Mouse (Mus musculus) kidney, embryonic 14.5 days (tissue): Measurements from ENCODE around the gene Notch1. TPM values are rescaled to one million over a fixed set of nuclear protein-coding genes. Genes with fewer than 3 reads are reported as not detected.

ENCODE experiments used
- ATAC-seq: fragments of 200-750 bp; cut with Nextera tagmentation; 2 replicates; pipeline ENCODE4 v1.8.0; 2017; ENCODE audit warnings: moderate number of reproducible peaks, mild to moderate bottlenecking, moderate TSS enrichment, moderate library complexity; ENCODE audit not compliant: low FRiP score, low TSS enrichment
- H3K27ac ChIP-seq: fragments of 300-500 bp; sonication (generic); 2 replicates; pipeline ENCODE4 v1.5.1; 2014; ENCODE audit warnings: low read depth, mild to moderate bottlenecking, low read length, moderate library complexity, mixed read lengths
- H3K27me3 ChIP-seq: fragments of 300-500 bp; sonication (generic); 2 replicates; pipeline ENCODE4 v1.6.1; 2014; ENCODE audit warnings: mild to moderate bottlenecking, low read length; ENCODE audit not compliant: control insufficient read depth, insufficient read depth
- H3K36me3 ChIP-seq: fragments of 300-500 bp; sonication (generic); 2 replicates; pipeline ENCODE4 v1.6.1; 2014; ENCODE audit warnings: low read length, mixed read lengths; ENCODE audit not compliant: control insufficient read depth, insufficient read depth
- H3K4me1 ChIP-seq: fragments of 300-500 bp; sonication (generic); 2 replicates; pipeline ENCODE4 v1.6.1; 2014; ENCODE audit warnings: low read length, mixed read lengths; ENCODE audit not compliant: control insufficient read depth, insufficient read depth
- H3K4me2 ChIP-seq: fragments of 300-500 bp; sonication (generic); replicated peaks from 2 replicates; pipeline ENCODE4 v1.6.1; 2014; ENCODE audit warnings: low read depth, mild to moderate bottlenecking, low read length
- H3K4me3 ChIP-seq: fragments of 300-500 bp; sonication (generic); 2 replicates; pipeline ENCODE4 v1.5.1; 2014; ENCODE audit warnings: mild to moderate bottlenecking, low read length
- H3K9ac ChIP-seq: fragments of 300-500 bp; sonication (generic); 2 replicates; pipeline ENCODE4 v1.6.1; 2014; ENCODE audit warnings: low read depth, mild to moderate bottlenecking, low read length, moderate library complexity
- H3K9me3 ChIP-seq: fragments of 300-500 bp; sonication (generic); 2 replicates; pipeline ENCODE4 v1.6.1; 2016; ENCODE audit warnings: low read length; ENCODE audit not compliant: control insufficient read depth
- WGBS: fragments of 180-500 bp; shearing (Covaris S2); extraction: QIAGEN DNeasy Blood & Tissue Kit; methylation state at CpG from one replicate; pipeline ENCODE4 v1.1.7; 2014; 5-methylcytosine and 5-hydroxymethylcytosine counted together
- polyA plus RNA-seq: library from polyadenylated mRNA; unstranded; fragments of >200 nt; fragmentation: Nextera tagmentation; extraction: Ambion mirVana; gene quantifications from 2 replicates; pipeline ENCODE4 v1.2.1, GENCODE M21; 2014

The Notch1 gene
- polyA plus RNA-seq, 1 experiment from 2014 or later: 45.1 TPM

DNA sequence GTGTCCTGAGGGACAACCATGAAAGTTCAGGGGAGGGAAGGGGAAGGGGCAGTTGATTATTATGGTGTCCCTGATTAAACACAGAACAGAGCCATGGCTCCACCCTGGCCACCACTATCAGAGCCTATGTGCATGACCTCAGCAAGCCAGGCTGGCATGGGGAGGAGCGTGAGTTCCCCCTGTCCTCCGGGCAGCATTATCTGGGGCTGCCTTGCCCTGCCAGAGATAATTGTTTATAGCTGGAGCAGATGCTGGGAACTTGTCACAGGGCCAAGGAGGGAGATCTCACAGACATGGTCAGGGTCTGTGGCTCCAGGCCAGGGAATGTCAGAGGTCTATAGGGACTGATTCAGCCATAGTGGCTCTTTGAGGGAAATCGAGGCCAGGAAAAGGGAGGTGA, 34.3 kb upstream of the Notch1 start:
- H3K4me3 ChIP-seq: no peak overlapping the region
- H3K9ac ChIP-seq: no peak overlapping the region
- 89% methylated on average over 3 of the region's 3 CpGs for WGBS
- H3K36me3 ChIP-seq: no peaks in the 10 kb centered on the region
- no peak overlapping the region for H3K4me2 ChIP-seq
- peaks cover 12% of the 10 kb centered on the region; the same call in 1 of the 2 replicates for H3K4me1 ChIP-seq
- ATAC-seq: no peak
- no peaks in the 10 kb centered on the region for H3K9me3 ChIP-seq
- no peak overlapping the region for H3K27ac ChIP-seq
- no peaks in the 10 kb centered on the region for H3K27me3 ChIP-seq

DNA sequence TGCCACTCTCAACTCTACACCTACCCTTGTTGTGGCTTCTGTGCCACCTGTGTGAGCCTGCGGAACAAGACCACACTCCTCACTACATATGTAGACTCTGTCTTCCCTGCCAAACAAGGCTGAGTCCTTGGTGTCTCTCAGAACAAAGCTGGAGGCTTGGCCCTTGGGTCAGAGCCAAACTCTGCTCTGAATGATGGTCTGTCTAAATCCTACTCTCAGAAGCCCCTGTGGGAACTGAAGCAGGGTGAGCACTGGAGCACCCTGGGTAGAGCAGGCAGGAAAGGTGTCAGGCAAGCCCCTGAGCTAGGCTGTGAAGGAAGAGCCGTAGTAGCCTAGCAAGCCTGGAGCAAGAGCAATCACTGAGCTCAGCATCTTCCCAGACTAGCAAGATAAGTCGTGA, 33.7 kb upstream of the Notch1 start:
- H3K27ac ChIP-seq: no peak overlapping the region
- WGBS: 66% methylated on average over 3 of the region's 3 CpGs

DNA sequence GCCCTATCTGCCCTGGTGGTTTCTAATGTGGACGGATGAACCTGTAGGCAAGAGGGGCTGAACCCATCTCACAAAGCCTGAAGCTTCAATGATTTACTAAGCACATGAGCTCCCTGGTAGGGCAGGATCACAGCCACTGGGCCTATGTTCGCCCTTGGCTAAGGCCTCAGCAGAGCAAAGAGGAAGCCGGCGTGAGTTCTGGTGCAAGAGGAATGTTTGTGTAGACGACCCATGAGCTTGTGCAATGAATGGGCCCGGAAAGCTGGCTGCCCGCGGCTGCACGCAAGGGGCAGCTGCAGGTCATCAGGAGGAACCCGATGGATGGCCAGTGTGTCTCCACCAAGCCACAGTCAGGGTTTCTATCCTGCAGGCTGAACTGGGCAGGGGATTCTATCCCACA, 33.3 kb upstream of the Notch1 start:
- peaks cover 14% of the 10 kb centered on the region for H3K4me1 ChIP-seq
- no peak overlapping the region for H3K4me3 ChIP-seq
- no peaks in the 10 kb centered on the region for H3K27me3 ChIP-seq
- H3K9me3 ChIP-seq: no peaks in the 10 kb centered on the region
- no peaks in the 10 kb centered on the region for H3K36me3 ChIP-seq
- H3K27ac ChIP-seq: no peak overlapping the region
- no peak overlapping the region for H3K4me2 ChIP-seq
- 67% methylated on average over 10 of the region's 10 CpGs for WGBS
- no peak overlapping the region for H3K9ac ChIP-seq
- no peak for ATAC-seq

More for the DNA sequence above, 33.7 kb upstream of the Notch1 start:
- Histone ChIP-seq H3K27me3 (no peaks in the 10 kb centered on the region), H3K9ac (no peak overlapping the region), H3K4me1 (peaks cover 12% of the 10 kb centered on the region; the same call in 1 of the 2 replicates), H3K4me3 (no peak overlapping the region), H3K36me3 (no peaks in the 10 kb centered on the region), H3K4me2 (no peak overlapping the region), H3K9me3 (no peaks in the 10 kb centered on the region)
- ATAC-seq: no peak

DNA sequence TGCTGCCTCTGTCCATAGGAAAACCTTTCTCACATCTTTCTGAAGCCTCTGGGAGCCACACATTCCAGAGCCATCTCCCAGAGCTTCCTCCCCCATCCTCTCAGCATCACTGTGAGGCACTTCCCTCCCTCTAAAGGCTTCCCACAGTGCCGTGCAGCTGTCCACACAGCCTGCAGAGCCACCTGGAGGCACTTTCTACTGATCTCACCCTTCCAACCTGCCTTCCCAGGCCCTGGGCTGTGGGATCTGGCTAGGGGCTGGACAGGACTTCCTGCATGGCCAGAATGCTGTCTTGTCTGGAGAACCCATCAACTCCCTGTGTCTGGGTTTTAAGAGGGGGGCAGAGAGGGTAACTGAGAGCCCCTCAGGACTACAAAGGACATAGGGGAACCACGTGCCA, 31.0 kb upstream of the Notch1 start:
- H3K36me3 ChIP-seq: no peaks in the 10 kb centered on the region
- 0 out of 2 replicates have a peak, but pooled peaks have one; percentile 48 for ATAC-seq
- peaks cover 28% of the 10 kb centered on the region for H3K4me1 ChIP-seq

DNA sequence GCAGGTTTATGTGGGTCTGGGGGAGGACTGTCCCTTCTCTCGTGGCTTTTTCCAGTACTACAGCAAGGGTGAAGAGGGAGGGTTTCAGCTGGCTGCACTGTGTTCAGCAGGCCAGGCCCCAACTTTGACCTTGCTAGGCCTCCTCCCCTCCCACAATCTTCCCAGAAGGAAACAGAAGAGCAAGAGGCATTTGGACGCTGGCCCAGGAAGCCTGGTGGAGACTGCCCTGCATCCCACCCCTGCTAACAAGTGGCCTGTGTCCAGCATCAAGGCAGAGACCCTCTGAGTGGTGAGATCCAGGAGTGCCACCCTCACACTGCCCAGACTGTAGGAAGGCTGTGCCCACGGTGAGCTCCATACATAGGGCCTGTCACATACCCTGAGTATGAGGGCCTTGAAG, 27.8 kb upstream of the Notch1 start:
- Histone ChIP-seq H3K4me1 (peaks cover 37% of the 10 kb centered on the region), H3K9ac (peak overlapping the region; percentile 12; the same call in 1 of the 2 replicates), H3K36me3 (no peaks in the 10 kb centered on the region), H3K27me3 (no peaks in the 10 kb centered on the region), H3K4me2 (no peak overlapping the region), H3K27ac (0 out of 2 replicates have a peak overlapping the region, but pooled peaks have one; percentile 11), H3K9me3 (no peaks in the 10 kb centered on the region), H3K4me3 (no peak overlapping the region)
- peak; percentile 48; the same call in 1 of the 2 replicates for ATAC-seq
- WGBS: 39% methylated on average over 3 of the region's 3 CpGs

More for the DNA sequence above, 31.0 kb upstream of the Notch1 start:
- no peak overlapping the region for H3K27ac ChIP-seq
- H3K4me3 ChIP-seq: no peak overlapping the region
- no peaks in the 10 kb centered on the region for H3K9me3 ChIP-seq
- H3K27me3 ChIP-seq: no peaks in the 10 kb centered on the region
- H3K4me2 ChIP-seq: no peak overlapping the region
- WGBS: 28% methylated on average over 2 of the region's 2 CpGs
- no peak overlapping the region for H3K9ac ChIP-seq

DNA sequence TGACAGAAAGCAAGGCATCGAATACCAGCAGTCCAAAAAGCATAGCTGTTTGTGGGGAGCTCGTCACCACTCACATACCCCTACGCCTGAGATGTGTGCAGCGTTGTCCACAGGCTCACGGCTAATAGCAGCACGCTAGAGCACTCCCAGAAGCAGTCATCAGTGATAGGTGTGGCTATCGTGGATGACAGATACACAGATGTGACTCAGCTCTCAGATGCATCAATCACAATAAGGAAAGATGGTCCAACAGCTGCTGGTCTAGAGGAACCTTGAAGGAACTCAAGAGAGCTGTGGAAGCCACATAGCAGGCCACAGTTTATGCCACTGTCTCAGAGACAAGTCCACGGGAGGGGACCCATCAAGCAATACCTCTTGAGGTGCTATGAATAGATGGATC, 27.3 kb upstream of the Notch1 start:
- Histone ChIP-seq H3K4me1 (peaks cover 37% of the 10 kb centered on the region), H3K4me3 (no peak overlapping the region), H3K36me3 (no peaks in the 10 kb centered on the region), H3K27ac (no peak overlapping the region), H3K4me2 (no peak overlapping the region), H3K9ac (no peak overlapping the region), H3K27me3 (no peaks in the 10 kb centered on the region), H3K9me3 (no peaks in the 10 kb centered on the region)
- whole genome bisulfite sequencing: 70% methylated on average over 8 of the region's 8 CpGs
- no peak for ATAC-seq

DNA sequence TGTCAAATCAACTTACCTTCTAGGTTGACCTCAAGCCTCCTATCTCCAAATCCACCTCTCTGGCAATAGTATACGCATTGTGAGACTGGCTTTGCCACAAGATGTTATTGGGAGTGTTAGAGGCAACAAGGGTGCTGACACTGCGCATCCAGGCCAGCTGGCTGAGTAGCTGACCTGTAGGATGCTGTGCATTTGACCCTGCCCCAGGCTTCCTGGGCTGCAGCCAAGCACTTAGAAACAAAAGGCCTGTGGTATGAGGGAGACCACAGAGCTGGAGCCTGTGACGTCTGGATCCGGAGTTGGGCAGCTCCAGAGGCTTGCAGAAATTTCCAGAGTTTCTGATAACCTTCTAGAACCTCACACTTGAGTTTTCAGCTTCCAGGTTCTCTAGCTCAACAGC, 26.7 kb upstream of the Notch1 start:
- Histone ChIP-seq H3K4me1 (peaks cover 37% of the 10 kb centered on the region), H3K4me3 (no peak overlapping the region), H3K9ac (no peak overlapping the region), H3K27me3 (no peaks in the 10 kb centered on the region), H3K9me3 (no peaks in the 10 kb centered on the region), H3K27ac (0 out of 2 replicates have a peak overlapping the region, but pooled peaks have one; percentile 11), H3K36me3 (no peaks in the 10 kb centered on the region), H3K4me2 (no peak overlapping the region)
- WGBS: 68% methylated on average over 4 of the region's 4 CpGs
- no peak for ATAC-seq

- no peak overlapping the region for H3K4me2 ChIP-seq
- no peak overlapping the region for H3K9ac ChIP-seq
- ATAC-seq: peak; percentile 58; the same call in 1 of the 2 replicates
- 17% methylated on average over 9 of the region's 9 CpGs for WGBS
- peaks cover 37% of the 10 kb centered on the region for H3K4me1 ChIP-seq
- H3K27ac ChIP-seq: peak overlapping the region; percentile 3; the same call in 1 of the 2 replicates
- H3K27me3 ChIP-seq: no peaks in the 10 kb centered on the region
- H3K9me3 ChIP-seq: no peaks in the 10 kb centered on the region
- no peaks in the 10 kb centered on the region for H3K36me3 ChIP-seq
- H3K4me3 ChIP-seq: no peak overlapping the region
Measured at GRCm38 (mm10) chr2:26541258-26541910, 24.9 kb upstream of the Notch1 start.

DNA sequence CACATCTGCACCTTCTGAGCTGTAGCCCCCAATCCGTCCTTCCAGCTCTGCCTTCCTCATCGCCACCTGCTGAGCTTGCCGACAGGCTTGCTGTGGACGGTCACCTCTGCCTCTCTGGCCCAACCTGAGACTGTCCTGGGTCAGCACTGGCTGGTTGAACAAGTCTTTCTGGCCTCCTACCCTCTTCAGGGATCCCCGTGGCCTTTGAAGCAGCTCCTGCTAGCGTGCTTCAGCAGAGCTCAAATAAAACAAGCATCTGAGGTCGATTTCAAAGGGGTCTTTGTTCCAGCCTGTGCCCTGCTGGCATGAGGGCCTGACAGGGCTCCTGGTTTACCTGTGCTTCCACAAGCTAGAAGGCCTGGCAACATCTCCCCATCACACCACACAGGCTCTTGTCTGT, 24.3 kb upstream of the Notch1 start:
- WGBS: 41% methylated on average over 7 of the region's 7 CpGs
- ATAC-seq: no peak
- H3K9me3 ChIP-seq: no peaks in the 10 kb centered on the region

More for the DNA sequence above, 24.3 kb upstream of the Notch1 start:
- Histone ChIP-seq H3K27me3 (no peaks in the 10 kb centered on the region), H3K4me1 (peaks cover 37% of the 10 kb centered on the region), H3K27ac (0 out of 2 replicates have a peak overlapping the region, but pooled peaks have one; percentile 47), H3K4me3 (no peak overlapping the region), H3K4me2 (no peak overlapping the region), H3K36me3 (no peaks in the 10 kb centered on the region), H3K9ac (no peak overlapping the region; the same call in 1 of the 2 replicates)
